Mouse (Mus musculus): Measurements from ENCODE around the gene Pi16.

Gene Pi16

GRCm38 (mm10) chr17:29304376-29305057, 13.0 kb upstream of the Pi16 start:
- peak in 1 of 2 experiments; percentile 59 for DNase-seq (ENCODE audit: low spot score in 2 of 2)

- DNase-seq (ENCODE audit: low spot score in 2 of 2), result peak in 1 of 2 experiments; percentile 43
Measured at GRCm38 (mm10) chr17:29305058-29305806, 12.2 kb upstream of the Pi16 start.

- no peak for DNase-seq (ENCODE audit: low spot score in 2 of 2)
Measured at GRCm38 (mm10) chr17:29305871-29306270, 11.6 kb upstream of the Pi16 start.

GRCm38 (mm10) chr17:29310056-29310623, 7.3 kb upstream of the Pi16 start:
- DNase-seq (ENCODE audit: low spot score in 2 of 2), result no peak

GRCm38 (mm10) chr17:29311602-29312001, 5.9 kb upstream of the Pi16 start:
- no peak for DNase-seq (ENCODE audit: low spot score in 2 of 2)

- no peak for DNase-seq (ENCODE audit: low spot score in 2 of 2)
Measured at GRCm38 (mm10) chr17:29312082-29312481, 5.4 kb upstream of the Pi16 start.

- no peak for DNase-seq (ENCODE audit: low spot score in 2 of 2)
Measured at GRCm38 (mm10) chr17:29313300-29313699, 4.2 kb upstream of the Pi16 start.

- DNase-seq (ENCODE audit: low spot score in 2 of 2), result no peak
Measured at GRCm38 (mm10) chr17:29315672-29316465, 1.6 kb upstream of the Pi16 start.

GRCm38 (mm10) chr17:29316891-29317290, 589 bp upstream of the Pi16 start:
- no peak for DNase-seq (ENCODE audit: low spot score in 2 of 2)

- DNase-seq (ENCODE audit: low spot score in 2 of 2), result no peak
Measured at GRCm38 (mm10) chr17:29318731-29319250, 1.3 kb downstream of the Pi16 start.

- no peak for DNase-seq (ENCODE audit: low spot score in 2 of 2)
Measured at GRCm38 (mm10) chr17:29319476-29319875, 2.0 kb downstream of the Pi16 start.

GRCm38 (mm10) chr17:29319881-29320639, 2.6 kb downstream of the Pi16 start:
- DNase-seq (ENCODE audit: low spot score in 2 of 2), result no peak

GRCm38 (mm10) chr17:29321765-29322602, 4.5 kb downstream of the Pi16 start:
- DNase-seq (ENCODE audit: low spot score in 2 of 2), result no peak

GRCm38 (mm10) chr17:29322603-29322962, 5.1 kb downstream of the Pi16 start:
- DNase-seq (ENCODE audit: low spot score in 2 of 2), result no peak

- no peak for DNase-seq (ENCODE audit: low spot score in 2 of 2)
Measured at GRCm38 (mm10) chr17:29323625-29324024, 6.1 kb downstream of the Pi16 start.

- DNase-seq (ENCODE audit: low spot score in 2 of 2), result no peak
Measured at GRCm38 (mm10) chr17:29325831-29326230, 8.4 kb downstream of the Pi16 start.

- peak in 1 of 2 experiments; percentile 62 for DNase-seq (ENCODE audit: low spot score in 2 of 2)
Measured at GRCm38 (mm10) chr17:29326531-29327529, 9.3 kb downstream of the Pi16 start.

GRCm38 (mm10) chr17:29327691-29328090, 10.2 kb downstream of the Pi16 start:
- DNase-seq (ENCODE audit: low spot score in 2 of 2), result no peak

GRCm38 (mm10) chr17:29330221-29330620, 12.7 kb downstream of the Pi16 start:
- DNase-seq (ENCODE audit: low spot score in 2 of 2), result no peak
